Mouse (Mus musculus) left cerebral cortex, adult 2 months (tissue): ENCODE results near the gene Chrng. TPM values are rescaled to one million over a fixed set of nuclear protein-coding genes. Genes with fewer than 3 reads are reported as not detected.

ENCODE experiments used
- DNase-seq, 2 experiments: peaks; one replicate each; pipeline ENCODE4 v3.0.0; 2021 to 2022; ENCODE audit warnings: low spot score in 2 of 2, mixed read lengths in 1 of 2; ENCODE audit errors: extremely low spot score in 1 of 2
- H3K27ac ChIP-seq: fragments of 200-600 bp; 2 replicates; pipeline ENCODE4 v1.8.1; 2022
- H3K4me3 ChIP-seq: fragments of 200-600 bp; 2 replicates; pipeline ENCODE4 v1.8.1; 2022
- CTCF ChIP-seq: fragments of 200-600 bp; IDR thresholded peaks from 2 replicates; pipeline ENCODE4 v1.8.1; 2022; ENCODE audit warnings: antibody characterized with exemption, mild to moderate bottlenecking, moderate library complexity
- intact Hi-C: fragments of 180-260 bp; cut with DNase I; formaldehyde crosslinking; loops from one replicate; pipeline ENCODE4 v1.15.1; 2025
- total RNA-seq, 2 experiments: library from RNA; stranded (reverse); gene quantifications; 2 replicates each; pipeline ENCODE4 v1.2.3; 2021

Chrng gene
- total RNA-seq, 2 experiments from 2014 or later, result not detected

DNA sequence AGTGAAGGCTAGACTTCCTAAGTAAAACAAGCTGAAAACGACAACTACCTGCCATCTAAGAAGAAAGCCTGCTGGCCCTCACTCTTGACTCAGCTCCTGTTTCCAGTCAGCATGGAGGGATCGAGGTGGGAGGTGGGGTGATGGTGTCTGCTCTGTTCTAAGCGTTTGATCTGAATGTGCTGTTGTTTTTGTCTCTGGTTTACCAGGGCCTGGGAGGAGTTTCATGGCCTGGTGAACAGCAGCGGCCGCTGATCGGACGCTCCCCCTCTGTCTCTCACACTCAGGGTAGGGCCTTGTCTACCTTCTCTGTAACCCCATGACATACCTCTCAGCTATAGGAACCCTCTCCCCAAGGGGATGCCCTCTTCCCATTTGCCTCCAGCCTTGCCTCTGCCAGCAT, 27.7 kb downstream of the Chrng start:
- DNase-seq, result no peak
- intact Hi-C loops, result no loop called here
- Histone ChIP-seq H3K4me3 (no peak overlapping the region), H3K27ac (no peak overlapping the region)
- no peak for TF ChIP-seq CTCF

DNA sequence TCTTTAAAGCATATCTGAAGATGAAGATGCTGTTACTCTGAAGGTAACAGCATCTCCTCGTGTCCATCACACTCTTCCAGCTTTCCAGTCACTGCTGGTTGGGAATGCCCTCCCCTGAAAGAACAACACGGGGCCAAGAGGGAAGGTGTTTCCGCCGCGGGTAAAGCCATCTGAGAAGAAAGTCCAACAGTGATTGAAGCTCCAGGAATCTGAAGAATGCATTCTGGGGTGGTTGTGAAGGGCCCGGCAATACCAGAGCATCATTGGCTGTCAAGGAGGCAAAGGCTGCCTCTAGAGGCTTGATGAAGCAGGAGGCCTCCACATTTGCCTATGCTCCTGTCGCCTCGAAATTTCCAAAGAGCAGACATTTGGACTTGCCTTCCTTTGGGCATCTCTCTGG, 34.6 kb downstream of the Chrng start:
- Histone ChIP-seq H3K27ac (no peak overlapping the region), H3K4me3 (no peak overlapping the region)
- TF ChIP-seq CTCF, result no peak
- intact Hi-C loops, result no loop called here
- no peak for DNase-seq

DNA sequence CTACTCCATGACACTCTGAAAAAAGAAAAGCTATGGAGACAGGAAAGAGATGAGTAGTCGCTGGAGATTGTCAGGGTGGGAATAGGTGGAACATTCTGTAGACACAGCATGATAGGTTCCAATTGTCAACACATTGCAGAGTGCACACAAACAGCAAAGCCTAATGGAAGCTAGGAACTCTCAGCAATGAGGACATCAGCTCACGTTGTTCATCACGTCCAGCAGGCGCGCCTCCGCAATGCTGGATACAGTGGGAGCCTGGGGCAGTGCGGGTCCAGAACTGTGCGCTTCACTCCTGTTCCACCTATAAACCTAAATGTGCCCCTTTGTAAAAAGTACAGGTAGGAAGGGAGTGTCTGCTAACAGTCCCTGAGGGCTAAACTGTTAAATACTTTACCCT, 38.6 kb downstream of the Chrng start:
- Histone ChIP-seq H3K4me3 (no peak overlapping the region), H3K27ac (no peak overlapping the region)
- intact Hi-C loops, result loop anchor here (10.0 kb wide), 1 partner anchor 522 kb away; no protein-coding TSS in a partner anchor
- DNase-seq, result no peak
- TF ChIP-seq CTCF, result no peak

GRCm38 (mm10) chr1:87245430-87245829, 41.0 kb downstream of the Chrng start:
- no peak for TF ChIP-seq CTCF
- H3K27ac ChIP-seq, result no peak overlapping the region
- H3K4me3 ChIP-seq, result no peak overlapping the region
- intact Hi-C loops, result loop anchor here (10.0 kb wide), 1 partner anchor 519 kb away; no protein-coding TSS in a partner anchor
- no peak for DNase-seq

- Histone ChIP-seq H3K27ac (no peak overlapping the region), H3K4me3 (peak overlapping the region; percentile 11)
- TF ChIP-seq CTCF, result peak; percentile 98
- peak; percentile 76 to 85 for DNase-seq
- intact Hi-C loops, result loop anchor here (1.0 to 10.0 kb wide), 2 partner anchors 47 to 519 kb away; no protein-coding TSS in a partner anchor
These were observed 41.7 kb downstream of the Chrng start for GRCm38 (mm10) chr1:87245929-87246815.

DNA sequence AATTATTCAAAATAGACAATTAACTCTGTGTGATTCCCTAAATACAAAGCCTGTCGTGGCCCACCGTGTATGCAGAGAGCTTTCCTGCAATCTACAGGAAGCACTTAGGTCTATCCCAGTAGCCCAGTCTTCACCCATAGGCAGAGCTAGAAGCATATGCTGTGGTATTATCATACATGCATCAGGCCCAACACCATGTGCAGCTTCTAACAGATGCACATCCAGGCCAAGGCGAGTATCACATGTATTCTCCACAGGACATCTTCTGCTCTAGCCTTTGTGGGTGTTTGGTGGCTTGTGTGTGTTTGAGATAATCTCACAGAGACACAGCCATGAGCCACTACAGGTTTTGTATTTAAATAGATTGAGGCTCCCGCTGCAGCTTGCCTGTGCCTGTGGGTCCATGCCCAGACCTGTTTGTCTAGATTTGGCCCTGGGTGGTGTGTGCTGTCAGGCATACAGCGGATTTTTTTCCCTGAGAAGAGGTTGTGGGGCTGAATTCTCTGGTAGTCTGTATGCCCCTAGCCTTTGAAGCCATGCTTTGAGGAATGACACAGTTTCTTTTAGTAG, 47.7 kb downstream of the Chrng start:
- intact Hi-C loops, result no loop called here
- no peak for TF ChIP-seq CTCF
- DNase-seq, result no peak
- H3K4me3 ChIP-seq, result no peak overlapping the region
- H3K27ac ChIP-seq, result no peak overlapping the region

DNA sequence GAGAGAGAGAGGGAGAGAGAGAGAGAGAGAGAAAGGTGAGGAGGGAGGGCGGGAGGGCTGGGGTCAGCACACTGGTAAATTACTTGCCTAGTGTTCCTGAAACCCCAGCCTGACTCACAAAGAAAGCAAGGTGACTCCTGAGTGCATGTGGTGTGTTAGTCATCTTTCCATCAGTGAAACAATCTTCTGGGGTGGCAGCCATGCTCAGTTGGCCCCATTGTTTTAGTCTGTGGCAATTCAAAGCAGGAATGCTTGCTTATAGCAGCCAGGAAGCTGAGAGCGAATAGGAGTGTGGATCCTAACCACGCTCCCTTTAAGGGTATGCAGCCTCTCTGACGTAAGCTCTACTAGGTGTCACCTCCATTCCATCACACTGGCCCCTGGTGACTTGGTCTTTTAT, 50.7 kb downstream of the Chrng start:
- intact Hi-C loops, result no loop called here

GRCm38 (mm10) chr1:87257691-87258090, 53.2 kb downstream of the Chrng start:
- intact Hi-C loops, result no loop called here
- no peak for DNase-seq
- no peak for TF ChIP-seq CTCF
- Histone ChIP-seq H3K4me3 (no peak overlapping the region), H3K27ac (no peak overlapping the region)

More for the DNA sequence above, 50.7 kb downstream of the Chrng start:
- H3K27ac ChIP-seq, result no peak overlapping the region
- no peak for TF ChIP-seq CTCF
- H3K4me3 ChIP-seq, result no peak overlapping the region
- DNase-seq, result no peak

DNA sequence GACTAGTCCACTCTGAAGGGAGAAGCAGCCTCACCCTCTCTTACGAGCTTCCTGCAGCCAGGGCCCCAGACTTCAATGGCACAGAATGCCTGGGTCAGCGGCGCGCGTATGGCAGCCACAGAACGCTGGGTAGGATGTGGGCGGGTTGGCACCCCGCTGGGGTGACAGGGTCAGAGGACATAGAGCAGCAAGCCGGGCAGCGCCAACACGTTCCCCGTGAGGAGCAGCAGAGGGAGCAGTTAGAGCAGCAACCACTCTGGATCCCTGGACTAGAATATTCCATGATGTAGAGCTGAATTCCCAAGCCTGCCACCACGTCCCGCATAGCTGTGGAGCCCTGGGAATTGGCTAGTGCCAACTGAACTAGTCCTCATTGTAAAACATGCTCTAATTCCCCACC, 54.0 kb downstream of the Chrng start:
- TF ChIP-seq CTCF, result peak; percentile 26
- DNase-seq, result no peak
- intact Hi-C loops, result no loop called here
- Histone ChIP-seq H3K27ac (no peak overlapping the region), H3K4me3 (no peak overlapping the region)

- DNase-seq, result no peak
- Histone ChIP-seq H3K4me3 (no peak overlapping the region), H3K27ac (no peak overlapping the region)
- TF ChIP-seq CTCF, result no peak
- intact Hi-C loops, result no loop called here
These were observed 54.9 kb downstream of the Chrng start for GRCm38 (mm10) chr1:87259316-87259715.

Other genes with a start within 250 kb of the Chrng start
- not detected for gene Alppl2, start 114.7 kb upstream of the Chrng start, total RNA-seq
- gene Alpi, start 103.1 kb upstream of the Chrng start, total RNA-seq, result not detected
- not detected for gene Akp3, start 79.7 kb upstream of the Chrng start, total RNA-seq
- gene Ecel1, start 48.1 kb upstream of the Chrng start, total RNA-seq, result 10 to 100 TPM in 1 of 2 experiments, 1 to 10 TPM in 1; 7.1 to 13.4 TPM
- under 1 TPM; 0.47 to 0.57 TPM for gene Prss56, start 21.3 kb upstream of the Chrng start, total RNA-seq
- not detected for gene Chrnd, start 14.1 kb upstream of the Chrng start, total RNA-seq
- gene Eif4e2, start 9.3 kb downstream of the Chrng start, total RNA-seq, result 10 to 100 TPM; 59.8 to 60.1 TPM
- gene Efhd1, start 59.7 kb downstream of the Chrng start, total RNA-seq, result 10 to 100 TPM in 1 of 2 experiments, 1 to 10 TPM in 1; 10.0 to 11.0 TPM
- gene Gigyf2, start 122.3 kb downstream of the Chrng start, total RNA-seq, result 100 to 1,000 TPM; 135 to 140 TPM
- gene Kcnj13, start 190.1 kb downstream of the Chrng start, total RNA-seq, result 1 to 10 TPM; 2.3 to 5.3 TPM